8 mouse cellular contexts compared by ENCODE assay signal in the genomic region with DNA sequence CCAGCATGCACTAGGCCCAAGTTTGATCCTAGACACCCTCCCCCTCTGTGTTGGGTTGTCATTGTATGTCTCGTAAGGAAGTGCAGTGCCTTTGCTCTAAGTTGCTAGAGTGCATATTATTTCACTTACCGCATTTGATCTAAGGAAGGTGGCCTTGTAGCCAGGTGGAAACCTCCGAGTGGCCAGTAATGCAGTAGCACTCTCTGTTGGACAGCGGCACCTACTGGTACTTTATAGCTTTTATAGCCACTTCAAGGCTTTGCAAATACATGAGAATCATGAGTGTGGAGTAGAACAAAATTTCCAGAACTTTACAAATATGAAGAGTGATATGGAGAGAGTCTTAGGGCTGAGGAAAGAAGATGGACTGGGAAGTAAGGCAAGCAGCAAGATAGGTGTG. TPM values are rescaled to one million over a fixed set of nuclear protein-coding genes. Genes with fewer than 3 reads are reported as not detected.
A peak's percentile ranks its signal among the peaks of the same experiment; 100 is the strongest.
DNase-seq lines count a peak whose midpoint lies in the region; ATAC-seq and TF ChIP-seq lines count a peak whose summit lies in the region.
"Had no signal": no experiment of that assay in that cellular context is flagged by ENCODE, and none has a peak within 500 bp of the region (broad histone marks: within the 10 kb centered on the region; RNA-seq: fewer than 3 reads in every experiment).

No protein-coding gene starts in this region.

- H3K4me1 ChIP-seq in limb, embryonic 14.5 days (ENCODE audit: control insufficient read depth, insufficient read depth, low read length), result no peaks in the 10 kb centered on the region
- no peaks in the 10 kb centered on the region for H3K4me1 ChIP-seq in limb, embryonic 10.5 days
- H3K4me1 ChIP-seq in intestine, embryonic 16.5 days (ENCODE audit: control insufficient read depth, insufficient read depth, low read length), result no peaks in the 10 kb centered on the region

- H3K4me2 ChIP-seq in limb, embryonic 14.5 days (replicated peaks; ENCODE audit: low read depth, low read length, severe bottlenecking), result no peak overlapping the region
- no peak overlapping the region for H3K4me2 ChIP-seq in intestine, embryonic 16.5 days (ENCODE audit: low read depth, low read length)

- H3K9me3 ChIP-seq in limb, embryonic 14.5 days (ENCODE audit: control insufficient read depth, low read length), result no peaks in the 10 kb centered on the region
- no peaks in the 10 kb centered on the region for H3K9me3 ChIP-seq in limb, embryonic 10.5 days (replicated peaks)
- H3K9me3 ChIP-seq in intestine, embryonic 16.5 days (ENCODE audit: control insufficient read depth, low read length), result no peaks in the 10 kb centered on the region

- no peak overlapping the region for H3K27ac ChIP-seq in limb, embryonic 14.5 days (replicated peaks; ENCODE audit: low read depth, low read length)
- H3K27ac ChIP-seq in limb, embryonic 10.5 days, result no peak overlapping the region
- no peak overlapping the region for H3K27ac ChIP-seq in intestine, embryonic 16.5 days (ENCODE audit: low read length)

- peak; percentile 56 for DNase-seq in limb, embryonic 14.5 days (ENCODE audit: low spot score)
- no peak for DNase-seq in limb, embryonic 10.5 days (ENCODE audit: low spot score)
- peak; percentile 12 for DNase-seq in naive thymus-derived CD4-positive, alpha-beta T cell, adult 2 months (ENCODE audit: low read depth)
- DNase-seq in thymus, postnatal 0 days (ENCODE audit: low spot score), result no peak
- DNase-seq: layer of hippocampus, postnatal 36 days had no signal

- peaks cover 12% of the 10 kb centered on the region for H3K36me3 ChIP-seq in limb, embryonic 14.5 days (ENCODE audit: control insufficient read depth, insufficient read depth, low read length)
- H3K36me3 ChIP-seq in limb, embryonic 10.5 days, result peaks cover 25% of the 10 kb centered on the region
- H3K36me3 ChIP-seq in intestine, embryonic 16.5 days (ENCODE audit: control insufficient read depth, insufficient read depth, low read length), result no peaks in the 10 kb centered on the region

- H3K27me3 ChIP-seq in limb, embryonic 14.5 days (ENCODE audit: control insufficient read depth, insufficient read depth, low read length), result no peaks in the 10 kb centered on the region
- no peaks in the 10 kb centered on the region for H3K27me3 ChIP-seq in limb, embryonic 10.5 days (ENCODE audit: low read depth, poor library complexity, severe bottlenecking)
- H3K27me3 ChIP-seq in intestine, embryonic 16.5 days (replicated peaks; ENCODE audit: control insufficient read depth, insufficient read depth, low read length), result no peaks in the 10 kb centered on the region

- no peak overlapping the region for H3K9ac ChIP-seq in limb, embryonic 14.5 days (ENCODE audit: low read depth, low read length, severe bottlenecking)
- no peak overlapping the region for H3K9ac ChIP-seq in intestine, embryonic 16.5 days (ENCODE audit: low read depth, low read length)

- H3K4me3 ChIP-seq in limb, embryonic 14.5 days (replicated peaks; ENCODE audit: low read length), result no peak overlapping the region
- H3K4me3 ChIP-seq in limb, embryonic 10.5 days, result no peak overlapping the region
- no peak overlapping the region for H3K4me3 ChIP-seq in intestine, embryonic 16.5 days (ENCODE audit: low read length)

- 63% methylated on average over 4 of the region's 4 CpGs for WGBS in limb, embryonic 14.5 days
- 63% methylated on average over 4 of the region's 4 CpGs for WGBS in limb, embryonic 10.5 days
- 55% methylated on average over 4 of the region's 4 CpGs for WGBS in intestine, embryonic 16.5 days

- no peak for ATAC-seq in limb, embryonic 14.5 days (ENCODE audit: low FRiP score, low read depth)
- 0 out of 2 replicates have a peak, but pooled peaks have one; percentile 45 for ATAC-seq in common myeloid progenitor, adult 5-6 weeks (replicated peaks; ENCODE audit: low read depth, poor library complexity, severe bottlenecking)
- ATAC-seq in intestine, embryonic 16.5 days, result 0 out of 2 replicates have a peak, but pooled peaks have one; percentile 37
- no peak for ATAC-seq in erythroblast, adult 5-6 weeks (replicated peaks; ENCODE audit: low FRiP score, poor library complexity, severe bottlenecking)

- TF ChIP-seq POLR2A in limb, embryonic 14.5 days (IDR thresholded peaks at IDR 0.05; ENCODE audit: borderline replicate concordance, extremely low read depth, insufficient read depth, insufficient read length), result no peak

RNA-seq across cellular contexts. Expression of gene Cbr4, which starts 11.5 kb away (rescaled TPM):
- polyA plus RNA-seq in limb, embryonic 14.5 days (2012; rRNA removed), result 10.6 and 17.4 TPM in 2 replicates
- polyA plus RNA-seq in limb, embryonic 14.5 days (2014; fragmentation: Nextera tagmentation; extraction: Ambion mirVana), result 32.2 and 32.3 TPM in 2 replicates
- 23.2 and 28.2 TPM in 2 replicates for polyA plus RNA-seq in limb, embryonic 10.5 days (2016; fragmentation: Nextera tagmentation; extraction: Ambion mirVana)
- 30.8 and 47.0 TPM in 2 replicates for total RNA-seq in common myeloid progenitor, adult 5-6 weeks (2017)
- 36.7 and 38.7 TPM in 2 replicates for polyA plus RNA-seq in intestine, embryonic 16.5 days (2015; fragmentation: Nextera tagmentation; extraction: Ambion mirVana)
- total RNA-seq in erythroblast, adult 5-6 weeks (2015; ENCODE audit: low replicate concordance), result 4.8 and 9.0 TPM in 2 replicates
- total RNA-seq in erythroblast, adult 5-6 weeks (2017; ENCODE audit: low replicate concordance), result 5.3 and 12.3 TPM in 2 replicates
- polyA plus RNA-seq in thymus, postnatal 0 days (2015; fragmentation: Nextera tagmentation; extraction: Ambion mirVana), result 47.0 and 47.5 TPM in 2 replicates

Comparison
In these comparisons a context has a peak if more than half of its experiments do, and no peak if none do; other contexts are left out.
1. DNase-seq: peak in limb, embryonic 14.5 days (single experiment) and naive thymus-derived CD4-positive, alpha-beta T cell, adult 2 months (single experiment); none in limb, embryonic 10.5 days (single experiment) and thymus, postnatal 0 days (single experiment).
2. ATAC-seq: peak in common myeloid progenitor, adult 5-6 weeks (single experiment) and intestine, embryonic 16.5 days (single experiment); none in limb, embryonic 14.5 days (single experiment) and erythroblast, adult 5-6 weeks (single experiment).